Mouse (Mus musculus): Measurements from ENCODE around the gene Dmbt1. TPM values are rescaled to one million over a fixed set of nuclear protein-coding genes. Genes with fewer than 3 reads are reported as not detected.
"Not testable (repeated sequence)": the region's sequence is repeated elsewhere in the genome, so short reads cannot be mapped to it uniquely, and the experiment has no call there.

The Dmbt1 gene
- polyA plus RNA-seq, 1 experiment: 0.94 TPM

DNA sequence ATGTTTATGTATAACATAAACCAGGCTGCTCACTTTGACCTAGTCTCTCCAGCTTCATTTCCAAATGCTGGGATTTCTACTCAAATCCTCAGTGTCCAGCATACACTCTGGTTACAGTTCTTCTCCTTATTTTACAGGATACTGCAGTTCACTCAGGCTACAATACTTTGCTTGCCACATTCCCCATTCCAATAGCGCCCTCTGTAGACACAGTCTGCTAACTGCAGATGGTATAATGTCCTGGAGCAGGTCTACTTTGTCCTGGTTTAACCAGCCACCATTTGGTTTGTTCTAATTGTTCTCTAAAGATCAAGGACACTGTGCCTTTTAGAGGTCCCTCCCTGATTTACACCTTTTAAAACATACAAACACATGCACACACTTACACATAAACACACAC, 44.1 kb downstream of the Dmbt1 start:
- Histone ChIP-seq H3K4me3 (ENCODE audit: control insufficient read depth, insufficient read depth, low read length) (no peak overlapping the region), H3K36me3 (ENCODE audit: control insufficient read depth, insufficient read depth, low read length) (no peaks in the 10 kb centered on the region), H3K27ac (ENCODE audit: control insufficient read depth, insufficient read depth, low read length) (no peak overlapping the region), H3K4me1 (replicated peaks; ENCODE audit: control insufficient read depth, insufficient read depth, low read length) (no peaks in the 10 kb centered on the region; the same call in 1 of the 2 replicates), H3K27me3 (ENCODE audit: control insufficient read depth, insufficient read depth, low read length) (no peaks in the 10 kb centered on the region)
- 0% methylated on average over 1 of the region's 1 CpGs for WGBS
- TF ChIP-seq POLR2A (IDR thresholded peaks at IDR 0.05; ENCODE audit: control insufficient read depth, extremely low read depth, insufficient read depth, low read length, poor library complexity) (no peak), CTCF (IDR thresholded peaks at IDR 0.05; ENCODE audit: borderline replicate concordance, control insufficient read depth, extremely low read depth, insufficient read depth, low read length, poor library complexity) (no peak)
- peak; percentile 70 for DNase-seq

DNA sequence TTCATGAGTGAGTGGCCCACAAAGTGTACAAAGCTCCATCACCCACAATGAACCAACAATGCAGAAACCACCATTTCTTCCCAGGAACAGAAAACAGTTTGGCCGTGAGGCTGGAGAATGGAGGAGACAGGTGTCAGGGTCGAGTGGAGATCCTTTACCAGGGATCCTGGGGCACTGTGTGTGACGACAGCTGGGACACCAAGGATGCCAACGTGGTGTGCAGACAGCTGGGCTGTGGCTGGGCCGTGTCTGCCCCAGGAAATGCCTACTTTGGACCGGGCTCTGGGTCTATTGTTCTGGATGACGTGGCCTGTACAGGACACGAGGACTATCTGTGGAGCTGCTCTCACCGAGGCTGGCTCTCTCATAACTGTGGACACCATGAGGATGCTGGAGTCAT, 50.5 kb downstream of the Dmbt1 start:
- H3K4me1 ChIP-seq (replicated peaks; ENCODE audit: control insufficient read depth, insufficient read depth, low read length); DNase-seq; H3K36me3 ChIP-seq (ENCODE audit: control insufficient read depth, insufficient read depth, low read length); H3K27me3 ChIP-seq (ENCODE audit: control insufficient read depth, insufficient read depth, low read length); H3K27ac ChIP-seq (ENCODE audit: control insufficient read depth, insufficient read depth, low read length); H3K4me3 ChIP-seq (ENCODE audit: control insufficient read depth, insufficient read depth, low read length): not testable (repeated sequence)
- WGBS: 70% methylated on average over 9 of the region's 9 CpGs

DNA sequence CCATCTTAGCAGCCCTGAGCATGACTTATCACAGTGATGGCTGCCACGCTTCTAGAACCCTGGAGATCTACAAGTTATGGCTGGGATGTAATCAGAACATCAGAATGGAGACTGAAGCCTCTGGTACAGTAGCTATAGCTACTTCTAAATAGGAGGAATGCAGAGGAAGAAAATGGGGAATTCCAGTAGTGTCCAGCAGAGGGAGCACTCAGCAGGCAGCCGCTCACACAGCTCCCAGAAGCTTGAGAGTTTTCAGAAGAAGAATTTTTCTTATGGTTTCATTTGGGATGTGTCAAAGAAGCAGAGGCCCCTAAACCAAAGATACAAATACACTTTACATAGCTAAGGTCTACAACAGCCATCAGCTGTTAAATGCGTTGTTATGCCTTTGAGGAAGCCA, 80.6 kb downstream of the Dmbt1 start:
- H3K27ac ChIP-seq (ENCODE audit: control insufficient read depth, insufficient read depth, low read length): no peak overlapping the region
- TF ChIP-seq CTCF (IDR thresholded peaks at IDR 0.05; ENCODE audit: borderline replicate concordance, control insufficient read depth, extremely low read depth, insufficient read depth, low read length, poor library complexity) (no peak), POLR2A (IDR thresholded peaks at IDR 0.05; ENCODE audit: control insufficient read depth, extremely low read depth, insufficient read depth, low read length, poor library complexity) (no peak)
- H3K27me3 ChIP-seq (ENCODE audit: control insufficient read depth, insufficient read depth, low read length): no peaks in the 10 kb centered on the region
- no peak overlapping the region for H3K4me3 ChIP-seq (ENCODE audit: control insufficient read depth, insufficient read depth, low read length)
- 27% methylated on average over 3 of the region's 3 CpGs for WGBS
- DNase-seq: peak; percentile 58
- no peaks in the 10 kb centered on the region for H3K36me3 ChIP-seq (ENCODE audit: control insufficient read depth, insufficient read depth, low read length)
- no peaks in the 10 kb centered on the region for H3K4me1 ChIP-seq (replicated peaks; ENCODE audit: control insufficient read depth, insufficient read depth, low read length)

DNA sequence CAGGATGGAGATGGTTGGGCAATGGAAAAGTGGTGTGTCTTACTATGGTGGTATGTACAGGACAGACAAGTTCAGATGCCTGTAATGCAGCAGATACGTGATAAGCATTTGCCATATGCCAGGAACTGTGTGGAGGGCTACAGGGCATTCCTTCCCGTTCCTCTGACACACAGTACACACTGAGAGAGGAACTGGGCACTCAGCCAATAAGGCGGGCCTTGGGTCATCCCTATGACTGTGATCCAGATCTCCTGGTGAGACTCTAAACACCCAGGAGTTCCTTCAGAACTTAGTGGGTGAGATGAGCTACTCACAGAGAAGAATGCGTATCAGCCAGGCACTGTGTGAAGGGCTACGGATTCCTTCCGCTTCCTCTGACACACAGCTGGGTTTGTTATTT, 81.8 kb downstream of the Dmbt1 start:
- no peak overlapping the region for H3K4me3 ChIP-seq (ENCODE audit: control insufficient read depth, insufficient read depth, low read length)
- no peak for DNase-seq
- WGBS: 74% methylated on average over 6 of the region's 6 CpGs
- no peak overlapping the region for H3K27ac ChIP-seq (ENCODE audit: control insufficient read depth, insufficient read depth, low read length)
- no peaks in the 10 kb centered on the region for H3K36me3 ChIP-seq (ENCODE audit: control insufficient read depth, insufficient read depth, low read length)
- no peaks in the 10 kb centered on the region for H3K27me3 ChIP-seq (ENCODE audit: control insufficient read depth, insufficient read depth, low read length)
- TF ChIP-seq CTCF (IDR thresholded peaks at IDR 0.05; ENCODE audit: borderline replicate concordance, control insufficient read depth, extremely low read depth, insufficient read depth, low read length, poor library complexity): no peak
- no peak for TF ChIP-seq POLR2A (IDR thresholded peaks at IDR 0.05; ENCODE audit: control insufficient read depth, extremely low read depth, insufficient read depth, low read length, poor library complexity)
- no peaks in the 10 kb centered on the region for H3K4me1 ChIP-seq (replicated peaks; ENCODE audit: control insufficient read depth, insufficient read depth, low read length)

DNA sequence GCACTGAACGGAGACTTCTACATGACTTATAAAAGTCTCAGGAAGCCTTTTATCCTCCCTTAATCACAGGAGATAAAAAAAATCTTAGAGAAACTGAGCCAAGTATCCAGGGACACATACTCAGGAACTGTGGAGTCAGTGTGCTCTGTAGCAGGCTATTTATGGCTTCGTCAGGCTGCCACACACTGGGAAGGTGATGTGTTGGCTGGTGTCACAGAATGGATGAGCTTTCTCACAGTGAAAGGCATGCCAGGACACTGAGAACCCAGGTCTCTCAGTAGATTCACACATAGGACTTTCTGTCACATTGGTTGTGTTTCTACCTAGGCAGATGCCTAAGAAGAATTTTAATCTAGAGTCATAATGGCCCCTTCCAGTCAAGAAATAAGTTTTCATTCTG, 82.6 kb downstream of the Dmbt1 start:
- H3K4me1 ChIP-seq (replicated peaks; ENCODE audit: control insufficient read depth, insufficient read depth, low read length): no peaks in the 10 kb centered on the region
- H3K27me3 ChIP-seq (ENCODE audit: control insufficient read depth, insufficient read depth, low read length): no peaks in the 10 kb centered on the region
- 89% methylated on average over 2 of the region's 2 CpGs for WGBS
- H3K4me3 ChIP-seq (ENCODE audit: control insufficient read depth, insufficient read depth, low read length): no peak overlapping the region
- DNase-seq: no peak
- H3K27ac ChIP-seq (ENCODE audit: control insufficient read depth, insufficient read depth, low read length): no peak overlapping the region
- no peaks in the 10 kb centered on the region for H3K36me3 ChIP-seq (ENCODE audit: control insufficient read depth, insufficient read depth, low read length)
- no peak for TF ChIP-seq CTCF (IDR thresholded peaks at IDR 0.05; ENCODE audit: borderline replicate concordance, control insufficient read depth, extremely low read depth, insufficient read depth, low read length, poor library complexity)
- TF ChIP-seq POLR2A (IDR thresholded peaks at IDR 0.05; ENCODE audit: control insufficient read depth, extremely low read depth, insufficient read depth, low read length, poor library complexity): no peak

DNA sequence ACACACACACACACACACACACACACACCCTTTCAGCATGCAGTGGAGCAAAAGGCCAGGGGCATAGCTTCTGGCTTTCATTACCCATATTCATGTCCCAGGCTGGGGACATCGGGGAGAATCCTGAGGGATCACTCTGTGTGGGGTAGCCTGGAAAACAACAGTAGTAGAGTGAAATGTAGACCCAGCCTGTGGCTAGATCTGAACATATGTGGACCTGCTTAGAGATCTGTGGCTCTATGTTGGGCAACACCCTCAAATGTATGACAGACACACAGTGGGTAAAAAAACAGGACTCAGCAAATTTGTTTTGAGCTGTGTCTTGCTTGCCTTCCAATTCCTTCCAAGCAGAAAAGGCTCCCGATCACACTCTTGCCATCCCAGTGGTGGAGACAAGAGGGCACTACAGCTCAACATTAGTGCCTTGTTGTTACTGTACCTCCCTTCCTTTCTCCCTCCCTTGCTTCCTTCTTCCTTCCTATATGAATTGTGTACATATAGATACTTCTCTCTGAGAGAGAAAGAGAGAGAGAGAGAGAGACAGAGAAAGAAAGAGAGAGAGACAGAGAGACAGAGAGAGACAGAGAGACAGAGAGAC, 90.5 kb downstream of the Dmbt1 start:
- WGBS: 92% methylated on average over 2 of the region's 2 CpGs
- no peak for DNase-seq
- H3K27me3 ChIP-seq (ENCODE audit: control insufficient read depth, insufficient read depth, low read length): no peaks in the 10 kb centered on the region

DNA sequence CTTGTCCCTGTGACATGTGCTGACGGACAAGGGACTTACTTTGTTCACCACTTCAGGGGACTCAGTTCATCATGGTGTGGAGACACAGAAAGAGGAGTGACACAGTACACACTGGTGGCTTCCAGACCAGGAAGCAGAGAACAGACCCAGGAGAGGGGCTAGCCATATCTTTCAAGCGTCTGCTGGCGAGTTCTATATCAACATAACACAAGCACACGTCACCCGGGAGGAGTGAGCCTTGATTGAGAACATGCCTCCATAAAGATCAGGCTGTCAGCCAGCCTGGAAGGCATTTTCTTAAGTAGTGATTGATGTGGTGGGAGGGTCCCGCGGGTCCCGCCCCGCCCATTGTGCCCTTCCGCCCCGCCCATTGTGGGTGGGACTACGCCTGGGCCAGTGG, 98.2 kb downstream of the Dmbt1 start:
- Histone ChIP-seq H3K4me1 (replicated peaks; ENCODE audit: control insufficient read depth, insufficient read depth, low read length) (no peaks in the 10 kb centered on the region), H3K4me3 (ENCODE audit: control insufficient read depth, insufficient read depth, low read length) (no peak overlapping the region)

More for the DNA sequence above, 90.5 kb downstream of the Dmbt1 start:
- no peak for TF ChIP-seq CTCF (IDR thresholded peaks at IDR 0.05; ENCODE audit: borderline replicate concordance, control insufficient read depth, extremely low read depth, insufficient read depth, low read length, poor library complexity)
- no peak for TF ChIP-seq POLR2A (IDR thresholded peaks at IDR 0.05; ENCODE audit: control insufficient read depth, extremely low read depth, insufficient read depth, low read length, poor library complexity)
- H3K27ac ChIP-seq (ENCODE audit: control insufficient read depth, insufficient read depth, low read length): no peak overlapping the region
- no peak overlapping the region for H3K4me3 ChIP-seq (ENCODE audit: control insufficient read depth, insufficient read depth, low read length)
- H3K4me1 ChIP-seq (replicated peaks; ENCODE audit: control insufficient read depth, insufficient read depth, low read length): no peaks in the 10 kb centered on the region
- H3K36me3 ChIP-seq (ENCODE audit: control insufficient read depth, insufficient read depth, low read length): no peaks in the 10 kb centered on the region

More for the DNA sequence above, 98.2 kb downstream of the Dmbt1 start:
- no peaks in the 10 kb centered on the region for H3K36me3 ChIP-seq (ENCODE audit: control insufficient read depth, insufficient read depth, low read length)
- no peak overlapping the region for H3K27ac ChIP-seq (ENCODE audit: control insufficient read depth, insufficient read depth, low read length)
- WGBS: 85% methylated on average over 12 of the region's 12 CpGs
- no peak for DNase-seq
- no peak for TF ChIP-seq CTCF (IDR thresholded peaks at IDR 0.05; ENCODE audit: borderline replicate concordance, control insufficient read depth, extremely low read depth, insufficient read depth, low read length, poor library complexity)
- H3K27me3 ChIP-seq (ENCODE audit: control insufficient read depth, insufficient read depth, low read length): no peaks in the 10 kb centered on the region

Data from thymus, adult 2 months (tissue).